Mouse (Mus musculus) CH12.LX (cell line): ENCODE results near the gene Gm6583. TPM values are rescaled to one million over a fixed set of nuclear protein-coding genes. Genes with fewer than 3 reads are reported as not detected.

Experiments used
- DNase-seq: peaks from one replicate; pipeline ENCODE4 v3.0.0-alpha.2; 2013; ENCODE audit errors: extremely low read depth
- H3K27ac ChIP-seq: 2 replicates; pipeline ENCODE4 v1.5.1; 2012; ENCODE audit warnings: low read depth, mild to moderate bottlenecking, control low read depth, moderate library complexity; ENCODE audit not compliant: insufficient read depth
- H3K27me3 ChIP-seq: replicated peaks from 2 replicates; pipeline ENCODE3; 2012; ENCODE audit warnings: inconsistent platforms
- H3K36me3 ChIP-seq, 2 experiments: replicated peaks in 1 of 2; 2 replicates each; pipeline versions ENCODE3 to v1.6.1; 2012; ENCODE audit warnings: inconsistent platforms in 1 of 2, low read length in 1 of 2, mild to moderate bottlenecking in 1 of 2, mixed read lengths in 1 of 2, moderate library complexity in 1 of 2; ENCODE audit not compliant: control insufficient read depth in 1 of 2, insufficient read depth in 1 of 2
- H3K4me1 ChIP-seq, 2 experiments: 2 replicates each; pipeline ENCODE4 v1.6.1; 2012; ENCODE audit warnings: inconsistent platforms in 1 of 2, moderate library complexity in 1 of 2; ENCODE audit not compliant: insufficient read depth in 2 of 2, control insufficient read depth in 1 of 2
- H3K4me2 ChIP-seq: 2 replicates; pipeline ENCODE4 v1.6.1; 2012; ENCODE audit warnings: low read depth, mild to moderate bottlenecking, control low read depth; ENCODE audit not compliant: poor library complexity, insufficient read depth, severe bottlenecking
- H3K4me3 ChIP-seq, 3 experiments: fragments of 150-350 bp in 1 of 3; sonication (generic) in 1 of 3; replicated peaks in 1 of 3; 2 replicates each; pipeline versions ENCODE3 to v1.5.1; 2011 to 2012; ENCODE audit warnings: low read depth in 2 of 3, low read length in 2 of 3, mild to moderate bottlenecking in 2 of 3, moderate library complexity in 2 of 3, control low read depth in 1 of 3, improper control_type of control experiment in 1 of 3, inconsistent platforms in 1 of 3, mixed read lengths in 1 of 3; ENCODE audit not compliant: poor library complexity in 1 of 3
- H3K79me2 ChIP-seq: replicated peaks from 2 replicates; pipeline ENCODE4 v1.6.1; 2012; ENCODE audit warnings: mild to moderate bottlenecking, moderate library complexity; ENCODE audit not compliant: control insufficient read depth, poor library complexity, insufficient read depth, severe bottlenecking; ENCODE audit errors: extremely low read depth
- H3K9ac ChIP-seq: 2 replicates; pipeline ENCODE4 v1.6.1; 2012; ENCODE audit warnings: low read depth, mild to moderate bottlenecking, control low read depth, moderate library complexity; ENCODE audit not compliant: insufficient read depth
- H3K9me3 ChIP-seq: replicated peaks from 2 replicates; pipeline ENCODE3; 2012; ENCODE audit warnings: low read length, inconsistent platforms, mixed read lengths
- CHD1 ChIP-seq: IDR thresholded peaks from 2 replicates; pipeline ENCODE4 v1.6.1; 2012; ENCODE audit warnings: low read depth, low read length, improper control_type of control experiment, inconsistent platforms
- CHD2 ChIP-seq: IDR thresholded peaks from 2 replicates; pipeline ENCODE4 v1.6.1; 2011; ENCODE audit warnings: low read length, improper control_type of control experiment
- ELF1 ChIP-seq: IDR thresholded peaks from 2 replicates; pipeline ENCODE4 v1.6.1; 2014; ENCODE audit warnings: low read depth, mild to moderate bottlenecking, inconsistent platforms, low read length, improper control_type of control experiment
- EP300 ChIP-seq: IDR thresholded peaks from 2 replicates; pipeline ENCODE4 v1.6.1; 2011; ENCODE audit warnings: low read length, improper control_type of control experiment
- ETS1 ChIP-seq: conservative IDR thresholded peaks from 2 replicates; pipeline ENCODE4 v1.6.1; 2012; ENCODE audit warnings: low read depth, mild to moderate bottlenecking, inconsistent platforms, low read length, improper control_type of control experiment, moderate library complexity
- GABPA ChIP-seq: IDR thresholded peaks from 2 replicates; pipeline ENCODE4 v1.6.1; 2012; ENCODE audit warnings: low read depth, low read length, improper control_type of control experiment, inconsistent platforms; ENCODE audit not compliant: insufficient replicate concordance
- HCFC1 ChIP-seq: IDR thresholded peaks from 2 replicates; pipeline ENCODE4 v1.6.1; 2012; ENCODE audit warnings: low read depth, mild to moderate bottlenecking, inconsistent platforms, low read length, improper control_type of control experiment
- IRF4 ChIP-seq: IDR thresholded peaks from 2 replicates; pipeline ENCODE4 v1.6.1; 2014; ENCODE audit warnings: low read depth, mild to moderate bottlenecking, inconsistent platforms, low read length, improper control_type of control experiment
- JUN ChIP-seq: IDR thresholded peaks from 2 replicates; pipeline ENCODE4 v1.6.1; 2011; ENCODE audit warnings: low read depth, mild to moderate bottlenecking, low read length, improper control_type of control experiment, moderate library complexity; ENCODE audit not compliant: insufficient read depth
- KAT2A ChIP-seq: IDR thresholded peaks from 2 replicates; pipeline ENCODE4 v1.6.1; 2012; ENCODE audit warnings: low read length, improper control_type of control experiment, inconsistent platforms; ENCODE audit not compliant: insufficient replicate concordance
- MAZ ChIP-seq: IDR thresholded peaks from 2 replicates; pipeline ENCODE4 v1.6.1; 2012; ENCODE audit warnings: low read depth, mild to moderate bottlenecking, inconsistent platforms, low read length, improper control_type of control experiment, moderate library complexity
- NELFE ChIP-seq: IDR thresholded peaks from 2 replicates; pipeline ENCODE4 v1.6.1; 2011; ENCODE audit warnings: low read depth, low read length, improper control_type of control experiment
- PAX5 ChIP-seq: IDR thresholded peaks from 2 replicates; pipeline ENCODE4 v1.6.1; 2012; ENCODE audit warnings: low read length, inconsistent platforms, mixed read lengths
- POLR2A ChIP-seq: IDR thresholded peaks from 2 replicates; pipeline ENCODE4 v1.6.1; 2011; ENCODE audit warnings: low read depth, mild to moderate bottlenecking, improper control_type of control experiment, low read length
- RAD21 ChIP-seq: IDR thresholded peaks from 2 replicates; pipeline ENCODE4 v1.6.1; 2011; ENCODE audit warnings: low read depth, mild to moderate bottlenecking, low read length, improper control_type of control experiment, moderate library complexity
- SMC3 ChIP-seq: IDR thresholded peaks from 2 replicates; pipeline ENCODE4 v1.6.1; 2011; ENCODE audit warnings: low read depth, low read length, improper control_type of control experiment
- USF2 ChIP-seq: conservative IDR thresholded peaks from 2 replicates; pipeline ENCODE4 v1.6.1; 2011; ENCODE audit warnings: low read depth, low read length, improper control_type of control experiment
- ZC3H11A ChIP-seq: IDR thresholded peaks from 2 replicates; pipeline ENCODE4 v1.6.1; 2012; ENCODE audit warnings: low read depth, mild to moderate bottlenecking, inconsistent platforms, low read length, improper control_type of control experiment
- ZKSCAN1 ChIP-seq: IDR thresholded peaks from 2 replicates; pipeline ENCODE4 v1.6.1; 2012; ENCODE audit warnings: low read depth, inconsistent platforms, low read length, improper control_type of control experiment, borderline replicate concordance
- ZNF384 ChIP-seq: IDR thresholded peaks from 2 replicates; pipeline ENCODE4 v1.6.1; 2012; ENCODE audit warnings: low read depth, low read length, improper control_type of control experiment, inconsistent platforms
- dilution Hi-C: fragments of 300-500 bp; cut with MboI; formaldehyde crosslinking; loops from 2 replicates; pipeline ENCODE4 v1.14.3; 2020; ENCODE audit warnings: low sequenced_read_pairs; ENCODE audit not compliant: extremely low pct_unique_long_range_greater_than_20kb, extremely low pct_ligation_motif_present
- in situ Hi-C: fragments of 300-500 bp; cut with MboI; formaldehyde crosslinking; loops from 3 replicates; pipeline ENCODE4 v1.14.3; 2019; ENCODE audit warnings: low sequenced_read_pairs, low pct_ligation_motif_present, low pct_unique_long_range_greater_than_20kb, mixed read lengths
- polyA plus RNA-seq: library from polyadenylated mRNA; unstranded; fragments of >175 nt; gene quantifications from 2 replicates; pipeline ENCODE4 v1.2.1, GENCODE M21; 2012; ENCODE audit warnings: low read depth; ENCODE audit not compliant: insufficient read length
- total RNA-seq, 2 experiments: library from RNA; depleted of rRNA; stranded (reverse); fragments of 300-350 nt in 1 of 2; fragments of >200 nt in 1 of 2; gene quantifications; 2 replicates each; pipeline ENCODE4 v1.2.3; 2012 to 2014

Gene Gm6583
- total and polyA plus RNA-seq, 3 experiments, result not detected

DNA sequence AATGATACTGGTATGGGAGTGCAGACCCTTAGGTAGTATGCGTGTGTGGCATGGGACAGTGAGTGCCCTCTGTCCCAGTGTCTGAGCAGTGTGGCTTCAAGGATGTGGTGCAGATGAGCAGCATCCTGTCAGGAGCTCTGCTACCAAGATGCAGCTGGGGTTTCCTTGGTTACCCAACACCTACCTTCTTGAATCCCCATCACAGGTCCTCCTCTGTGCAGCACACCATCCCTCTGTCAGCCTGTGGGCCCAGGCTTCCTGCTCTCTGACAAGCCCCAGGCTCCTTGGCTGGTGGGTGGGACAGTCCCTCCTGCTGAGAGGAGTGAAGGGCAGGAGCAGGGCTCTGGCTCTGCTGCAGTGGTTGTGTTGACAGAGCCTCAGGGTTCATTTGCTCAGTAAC, 21.5 kb upstream of the Gm6583 start:
- Histone ChIP-seq H3K4me3 (no peak overlapping the region), H3K79me2 (no peaks in the 10 kb centered on the region), H3K27me3 (no peaks in the 10 kb centered on the region), H3K9me3 (no peaks in the 10 kb centered on the region), H3K36me3 (peaks cover 53 to 93% of the 10 kb centered on the region in 2 experiments), H3K9ac (no peak overlapping the region), H3K4me1 (no peaks in the 10 kb centered on the region), H3K4me2 (no peak overlapping the region), H3K27ac (no peak overlapping the region)
- in situ Hi-C loops (no loop called here), dilution Hi-C loops (no loop called here)
- no peak for DNase-seq
- no peak for TF ChIP-seq POLR2A
- no peak for TF ChIP-seq ZKSCAN1
- no peak for TF ChIP-seq ZC3H11A
- no peak for TF ChIP-seq GABPA
- TF ChIP-seq IRF4, result no peak
- TF ChIP-seq RAD21, result no peak
- no peak for TF ChIP-seq EP300
- TF ChIP-seq CHD1, result no peak
- no peak for TF ChIP-seq ZNF384
- TF ChIP-seq NELFE, result no peak
- TF ChIP-seq JUN, result no peak

- TF ChIP-seq JUN, result no peak
- TF ChIP-seq KAT2A, result no peak
- no peak for TF ChIP-seq ZKSCAN1
- no peak for TF ChIP-seq ZNF384
- no peak for TF ChIP-seq CHD2
- TF ChIP-seq PAX5, result no peak
- no peak for TF ChIP-seq SMC3
- no peak for TF ChIP-seq USF2
- TF ChIP-seq CHD1, result no peak
- TF ChIP-seq ETS1, result no peak
- TF ChIP-seq MAZ, result no peak
- TF ChIP-seq ELF1, result no peak
- TF ChIP-seq HCFC1, result no peak
- dilution Hi-C loops (no loop called here), in situ Hi-C loops (no loop called here)
- no peaks in the 10 kb centered on the region for H3K4me1 ChIP-seq
- no peaks in the 10 kb centered on the region for H3K9me3 ChIP-seq
- H3K27me3 ChIP-seq, result no peaks in the 10 kb centered on the region
- DNase-seq, result no peak
- no peak overlapping the region for H3K9ac ChIP-seq
- no peaks in the 10 kb centered on the region for H3K79me2 ChIP-seq
- peaks cover 57 to 98% of the 10 kb centered on the region in 2 experiments for H3K36me3 ChIP-seq
- no peak overlapping the region for H3K27ac ChIP-seq
- H3K4me3 ChIP-seq, result no peak overlapping the region
- no peak overlapping the region for H3K4me2 ChIP-seq
Observed at GRCm38 (mm10) chr5:112376111-112376510, 20.3 kb upstream of the Gm6583 start.
